Mouse (Mus musculus) MEL (cell line): Measurements from ENCODE around the gene Elavl1. TPM values are rescaled to one million over a fixed set of nuclear protein-coding genes. Genes with fewer than 3 reads are reported as not detected.

Experiments used
- DNase-seq: peaks from one replicate; pipeline ENCODE4 v3.0.0; 2011; ENCODE audit warnings: low read depth, low spot score
- H3K27ac ChIP-seq: 2 replicates; pipeline ENCODE4 v1.5.1; 2012; ENCODE audit warnings: low read depth, mild to moderate bottlenecking, control low read depth, low read length, moderate library complexity; ENCODE audit not compliant: control insufficient read depth
- H3K27me3 ChIP-seq, 2 experiments: fragments of 150-350 bp in 1 of 2; sonication (generic) in 1 of 2; 2 replicates each; pipeline ENCODE4 v1.6.1; 2012; ENCODE audit warnings: low read length in 2 of 2, mild to moderate bottlenecking in 2 of 2, improper control_type of control experiment in 1 of 2, moderate library complexity in 1 of 2; ENCODE audit not compliant: insufficient read depth in 2 of 2, control insufficient read depth in 1 of 2
- H3K36me3 ChIP-seq, 2 experiments: 2 replicates each; pipeline ENCODE4 v1.6.1; 2012 to 2014; ENCODE audit warnings: low read length in 2 of 2, improper control_type of control experiment in 1 of 2, inconsistent platforms in 1 of 2, mild to moderate bottlenecking in 1 of 2; ENCODE audit not compliant: insufficient read depth in 2 of 2, control insufficient read depth in 1 of 2
- H3K4me1 ChIP-seq, 2 experiments: fragments of 150-350 bp in 1 of 2; sonication (generic) in 1 of 2; 2 replicates each; pipeline ENCODE4 v1.6.1; 2012; ENCODE audit warnings: low read length in 2 of 2, improper control_type of control experiment in 1 of 2, mild to moderate bottlenecking in 1 of 2; ENCODE audit not compliant: insufficient read depth in 2 of 2, control insufficient read depth in 1 of 2
- H3K4me3 ChIP-seq, 2 experiments: fragments of 150-350 bp in 1 of 2; sonication (generic) in 1 of 2; 2 replicates each; pipeline ENCODE4 v1.5.1; 2012; ENCODE audit warnings: low read depth in 2 of 2, low read length in 2 of 2, mild to moderate bottlenecking in 2 of 2, moderate library complexity in 2 of 2, control low read depth in 1 of 2, improper control_type of control experiment in 1 of 2; ENCODE audit not compliant: control insufficient read depth in 1 of 2, insufficient read depth in 1 of 2
- H3K79me2 ChIP-seq: 2 replicates; pipeline ENCODE4 v1.6.1; 2012; ENCODE audit warnings: mild to moderate bottlenecking, low read length, moderate library complexity; ENCODE audit not compliant: control insufficient read depth, poor library complexity, insufficient read depth
- H3K9ac ChIP-seq: 2 replicates; pipeline ENCODE4 v1.6.1; 2012; ENCODE audit warnings: low read depth, mild to moderate bottlenecking, control low read depth, low read length, moderate library complexity; ENCODE audit not compliant: control insufficient read depth, poor library complexity, severe bottlenecking
- H3K9me3 ChIP-seq: fragments of 150-350 bp; sonication (generic); replicated peaks from 2 replicates; pipeline ENCODE4 v1.6.1; 2012; ENCODE audit warnings: mild to moderate bottlenecking, low read length, improper control_type of control experiment, moderate library complexity; ENCODE audit not compliant: insufficient read depth
- BHLHE40 ChIP-seq: IDR thresholded peaks from 2 replicates; pipeline ENCODE4 v1.6.1; 2012; ENCODE audit warnings: low read depth, mild to moderate bottlenecking, inconsistent platforms, low read length, improper control_type of control experiment, borderline replicate concordance
- CHD2 ChIP-seq: IDR thresholded peaks from 2 replicates; pipeline ENCODE4 v1.6.1; 2011; ENCODE audit warnings: low read length, improper control_type of control experiment
- CTCF ChIP-seq, 3 experiments: IDR thresholded peaks in 2 of 3; conservative IDR thresholded peaks in 1 of 3; 2 replicates each; pipeline ENCODE4 v1.5.1; 2011 to 2012; ENCODE audit warnings: low read length in 3 of 3, low read depth in 2 of 3, mild to moderate bottlenecking in 2 of 3, improper control_type of control experiment in 1 of 3, inconsistent platforms in 1 of 3, mixed read lengths in 1 of 3, moderate library complexity in 1 of 3; ENCODE audit not compliant: control insufficient read depth in 1 of 3, insufficient read depth in 1 of 3, poor library complexity in 1 of 3, severe bottlenecking in 1 of 3
- E2F4 ChIP-seq: IDR thresholded peaks from 2 replicates; pipeline ENCODE4 v1.6.1; 2011; ENCODE audit warnings: low read depth, low read length, improper control_type of control experiment, borderline replicate concordance
- ELF1 ChIP-seq: IDR thresholded peaks from 2 replicates; pipeline ENCODE4 v1.6.1; 2014; ENCODE audit warnings: low read depth, mild to moderate bottlenecking, inconsistent platforms, low read length, improper control_type of control experiment, moderate library complexity
- EP300 ChIP-seq, 2 experiments: IDR thresholded peaks; 2 replicates each; pipeline ENCODE4 v1.6.1; 2011; ENCODE audit warnings: improper control_type of control experiment in 2 of 2, low read length in 2 of 2, low read depth in 1 of 2, mild to moderate bottlenecking in 1 of 2
- ETS1 ChIP-seq: IDR thresholded peaks from 2 replicates; pipeline ENCODE4 v1.6.1; 2012; ENCODE audit warnings: low read depth, mild to moderate bottlenecking, inconsistent platforms, low read length, improper control_type of control experiment, moderate library complexity
- GABPA ChIP-seq: IDR thresholded peaks from 2 replicates; pipeline ENCODE4 v1.6.1; 2012; ENCODE audit warnings: low read depth, mild to moderate bottlenecking, inconsistent platforms, low read length, improper control_type of control experiment, moderate library complexity
- GATA1 ChIP-seq: IDR thresholded peaks from 2 replicates; pipeline ENCODE4 v1.6.1; 2011; ENCODE audit warnings: low read depth, low read length, improper control_type of control experiment
- HCFC1 ChIP-seq: IDR thresholded peaks from 2 replicates; pipeline ENCODE4 v1.6.1; 2012; ENCODE audit warnings: low read depth, mild to moderate bottlenecking, inconsistent platforms, low read length, improper control_type of control experiment, moderate library complexity
- KAT2A ChIP-seq: conservative IDR thresholded peaks from 2 replicates; pipeline ENCODE4 v1.6.1; 2012; ENCODE audit warnings: low read depth, low read length, improper control_type of control experiment, inconsistent platforms
- MAFK ChIP-seq: IDR thresholded peaks from 2 replicates; pipeline ENCODE4 v1.6.1; 2011; ENCODE audit warnings: low read depth, mild to moderate bottlenecking, low read length, improper control_type of control experiment, borderline replicate concordance
- MAX ChIP-seq: IDR thresholded peaks from 2 replicates; pipeline ENCODE4 v1.6.1; 2011; ENCODE audit warnings: low read length, improper control_type of control experiment
- MAZ ChIP-seq: IDR thresholded peaks from 2 replicates; pipeline ENCODE4 v1.6.1; 2012; ENCODE audit warnings: low read depth, mild to moderate bottlenecking, inconsistent platforms, low read length, improper control_type of control experiment
- MEF2A ChIP-seq: IDR thresholded peaks from 2 replicates; pipeline ENCODE4 v1.6.1; 2014; ENCODE audit warnings: low read depth, mild to moderate bottlenecking, inconsistent platforms, low read length, improper control_type of control experiment; ENCODE audit not compliant: poor library complexity, insufficient replicate concordance, severe bottlenecking; ENCODE audit errors: extremely low read depth
- MXI1 ChIP-seq: IDR thresholded peaks from 2 replicates; pipeline ENCODE4 v1.6.1; 2011; ENCODE audit warnings: mild to moderate bottlenecking, low read depth, low read length, improper control_type of control experiment
- MYB ChIP-seq: IDR thresholded peaks from 2 replicates; pipeline ENCODE4 v1.6.1; 2011; ENCODE audit warnings: mild to moderate bottlenecking, low read depth, low read length, improper control_type of control experiment
- MYC ChIP-seq: IDR thresholded peaks from 2 replicates; pipeline ENCODE4 v1.6.1; 2011; ENCODE audit warnings: low read depth, mild to moderate bottlenecking, low read length, improper control_type of control experiment, moderate library complexity
- NELFE ChIP-seq: IDR thresholded peaks from 2 replicates; pipeline ENCODE4 v1.6.1; 2011; ENCODE audit warnings: low read depth, low read length, improper control_type of control experiment
- NRF1 ChIP-seq: IDR thresholded peaks from 2 replicates; pipeline ENCODE4 v1.6.1; 2014; ENCODE audit warnings: low read depth, mild to moderate bottlenecking, inconsistent platforms, low read length, improper control_type of control experiment, moderate library complexity; ENCODE audit not compliant: poor library complexity, insufficient read depth, severe bottlenecking
- POLR2A ChIP-seq, 2 experiments: IDR thresholded peaks; 2 replicates each; pipeline ENCODE4 v1.6.1; 2011 to 2012; ENCODE audit warnings: low read length in 2 of 2, mild to moderate bottlenecking in 2 of 2, control low read depth in 1 of 2, improper control_type of control experiment in 1 of 2, low read depth in 1 of 2, moderate library complexity in 1 of 2; ENCODE audit not compliant: control insufficient read depth in 1 of 2, insufficient read depth in 1 of 2, poor library complexity in 1 of 2
- POLR2AphosphoS2 ChIP-seq: IDR thresholded peaks from 2 replicates; pipeline ENCODE4 v1.6.1; 2011; ENCODE audit warnings: low read length, improper control_type of control experiment
- RAD21 ChIP-seq: IDR thresholded peaks from 2 replicates; pipeline ENCODE4 v1.6.1; 2011; ENCODE audit warnings: mild to moderate bottlenecking, low read depth, low read length, improper control_type of control experiment
- SIN3A ChIP-seq: IDR thresholded peaks from 2 replicates; pipeline ENCODE4 v1.6.1; 2012; ENCODE audit warnings: low read length, improper control_type of control experiment, inconsistent platforms
- SMC3 ChIP-seq: IDR thresholded peaks from 2 replicates; pipeline ENCODE4 v1.6.1; 2011; ENCODE audit warnings: low read depth, low read length, improper control_type of control experiment
- TAL1 ChIP-seq: IDR thresholded peaks from 2 replicates; pipeline ENCODE4 v1.6.1; 2012; ENCODE audit warnings: mild to moderate bottlenecking, inconsistent platforms, low read length, moderate library complexity, mixed read lengths
- TBP ChIP-seq: IDR thresholded peaks from 2 replicates; pipeline ENCODE4 v1.8.0; 2011; ENCODE audit warnings: low read depth, low read length, improper control_type of control experiment
- TCF12 ChIP-seq: IDR thresholded peaks from 2 replicates; pipeline ENCODE4 v1.6.1; 2014; ENCODE audit warnings: low read depth, mild to moderate bottlenecking, inconsistent platforms, low read length, improper control_type of control experiment, moderate library complexity
- USF1 ChIP-seq: IDR thresholded peaks from 2 replicates; pipeline ENCODE4 v1.6.1; 2014; ENCODE audit warnings: low read depth, mild to moderate bottlenecking, inconsistent platforms, low read length, improper control_type of control experiment, moderate library complexity
- USF2 ChIP-seq, 2 experiments: IDR thresholded peaks; 2 replicates each; pipeline ENCODE4 v1.6.1; 2011 to 2012; ENCODE audit warnings: improper control_type of control experiment in 2 of 2, low read length in 2 of 2, borderline replicate concordance in 1 of 2, inconsistent platforms in 1 of 2, low read depth in 1 of 2, mild to moderate bottlenecking in 1 of 2; ENCODE audit not compliant: insufficient read depth in 1 of 2
- ZC3H11A ChIP-seq: IDR thresholded peaks from 2 replicates; pipeline ENCODE4 v1.6.1; 2012; ENCODE audit warnings: low read depth, mild to moderate bottlenecking, inconsistent platforms, low read length, improper control_type of control experiment
- ZKSCAN1 ChIP-seq: IDR thresholded peaks from 2 replicates; pipeline ENCODE4 v1.6.1; 2012; ENCODE audit warnings: low read depth, mild to moderate bottlenecking, inconsistent platforms, low read length, improper control_type of control experiment, moderate library complexity
- ZMIZ1 ChIP-seq: IDR thresholded peaks from 2 replicates; pipeline ENCODE4 v1.6.1; 2012; ENCODE audit warnings: low read depth, mild to moderate bottlenecking, inconsistent platforms, low read length, improper control_type of control experiment, moderate library complexity
- ZNF384 ChIP-seq: IDR thresholded peaks from 2 replicates; pipeline ENCODE4 v1.6.1; 2012; ENCODE audit warnings: low read depth, mild to moderate bottlenecking, inconsistent platforms, low read length, improper control_type of control experiment
- polyA plus RNA-seq, 2 experiments: library from polyadenylated mRNA; stranded (reverse) in 1 of 2; unstranded in 1 of 2; fragments of >175 nt in 1 of 2; fragments of >200 nt in 1 of 2; gene quantifications; 2 replicates each; pipeline versions ENCODE4 v1.2.1 to v1.2.4; 2012; ENCODE audit warnings: low replicate concordance in 2 of 2, low read depth in 1 of 2; ENCODE audit not compliant: insufficient read length in 2 of 2, insufficient read depth in 1 of 2, missing spikeins in 1 of 2
- total RNA-seq: library from RNA; depleted of rRNA; stranded (reverse); fragments of 300-350 nt; gene quantifications from 2 replicates; pipeline ENCODE4 v1.2.3, GENCODE M21; 2012

The Elavl1 gene
- total and polyA plus RNA-seq, 3 experiments: 64.2 to 77.4 TPM; not detected in 1

DNA sequence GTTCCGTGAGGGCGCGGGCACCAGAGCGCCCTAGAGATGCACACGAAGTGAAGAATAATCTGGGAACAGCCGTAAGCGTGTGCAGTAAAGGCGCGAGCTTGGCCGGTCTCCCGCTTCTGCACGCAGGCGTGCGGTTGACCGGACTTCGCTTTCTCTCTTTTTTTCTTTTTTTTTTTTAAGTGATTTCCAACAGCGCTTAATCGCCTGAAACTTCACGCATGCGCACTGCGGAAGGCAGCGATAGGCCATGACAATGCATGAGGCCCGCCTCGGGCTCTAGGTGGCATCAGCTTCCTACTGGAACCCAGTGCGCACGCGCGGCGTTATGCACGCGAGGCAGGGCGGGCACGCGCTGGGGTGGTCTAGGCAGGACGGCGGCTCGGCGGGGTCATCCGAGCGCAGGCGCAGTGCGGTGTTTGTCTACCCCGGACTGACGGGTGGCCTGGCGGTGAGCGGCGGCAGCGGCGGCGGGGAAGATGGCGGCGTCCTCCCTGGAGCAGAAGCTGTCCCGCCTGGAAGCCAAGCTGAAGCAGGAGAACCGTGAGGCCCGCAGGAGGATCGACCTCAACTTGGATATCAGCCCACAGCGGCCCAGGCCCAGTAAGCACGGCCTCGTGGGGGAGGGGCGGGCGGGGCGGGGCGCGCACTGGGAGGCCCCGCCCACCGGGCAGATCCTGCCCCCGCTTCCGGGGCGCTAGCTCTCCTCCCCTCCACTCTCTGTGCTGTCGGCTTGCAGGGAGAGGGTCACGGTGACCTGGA, 86.6 kb downstream of the Elavl1 start, which contains the start of the genes Map2k7 and Gm49320:
TSS of gene Map2k7 (plus strand) at position 307 of the 759 bp plus-strand sequence.
TSS of gene Gm49320 (plus strand) at position 432 of the 759 bp plus-strand sequence.
- Histone ChIP-seq H3K27ac (peak within 1 kb of the TSS; percentile 93), H3K36me3 (peaks cover 2 to 15% of the 10 kb centered on the region in 2 experiments; a peak in 3 of 4 replicates), H3K9me3 (no peaks in the 10 kb centered on the region), H3K27me3 (no peaks in the 10 kb centered on the region), H3K79me2 (peaks cover 32% of the 10 kb centered on the region), H3K9ac (peak within 1 kb of the TSS; percentile 86), H3K4me1 (peaks cover 0 to 18% of the 10 kb centered on the region in 2 experiments; a peak in 2 of 4 replicates), H3K4me3 (peak within 1 kb of the TSS; percentile 82 to 91)
- no peak for TF ChIP-seq MEF2A
- TF ChIP-seq TBP: peak; percentile 77
- TF ChIP-seq NELFE: peak; percentile 85
- TF ChIP-seq POLR2AphosphoS2: peak; percentile 86
- TF ChIP-seq USF1: peak; percentile 71
- TF ChIP-seq SMC3: 0 out of 2 replicates have a peak, but pooled peaks have one; percentile 1
- TF ChIP-seq MYB: no peak
- TF ChIP-seq ZC3H11A: no peak
- TF ChIP-seq ETS1: no peak; the same call in 1 of the 2 replicates
- peak; percentile 98 for TF ChIP-seq ZNF384
- peak; percentile 26; the same call in 1 of the 2 replicates for TF ChIP-seq GATA1
- TF ChIP-seq MYC: peak; percentile 93; the same call in 1 of the 2 replicates
- peak in 1 of 2 experiments; percentile 13; a peak in 1 of 4 replicates for TF ChIP-seq EP300 (IDR thresholded peaks at IDR 0.05; ENCODE audit: low read depth in 1 of 2, low read length in 2 of 2)
- no peak for TF ChIP-seq RAD21
- peak; percentile 90 for TF ChIP-seq ZMIZ1
- TF ChIP-seq POLR2A (IDR thresholded peaks at IDR 0.05; ENCODE audit: control insufficient read depth in 1 of 2, insufficient read depth in 1 of 2, low read depth in 1 of 2, low read length in 2 of 2, poor library complexity in 1 of 2): peak; percentile 65 to 93
- no peak for TF ChIP-seq GABPA
- no peak for TF ChIP-seq E2F4
- TF ChIP-seq TCF12: peak; percentile 70
- no peak for TF ChIP-seq TAL1
- peak in 2 of 3 experiments; percentile 41 to 47; a peak in 3 of 6 replicates for TF ChIP-seq CTCF (IDR thresholded peaks at IDR 0.05 in 2 of 3, conservative IDR thresholded peaks at IDR 0.05 in 1 of 3; ENCODE audit: control insufficient read depth in 1 of 3, insufficient read depth in 1 of 3, low read depth in 2 of 3, low read length in 3 of 3, poor library complexity in 1 of 3, severe bottlenecking in 1 of 3)
- TF ChIP-seq SIN3A: peak; percentile 69; the same call in 1 of the 2 replicates
- no peak; the same call in 1 of the 2 replicates for TF ChIP-seq KAT2A
- TF ChIP-seq MXI1: peak; percentile 84; the same call in 1 of the 2 replicates
- TF ChIP-seq NRF1: peak; percentile 100
- peak; percentile 92 for TF ChIP-seq MAZ
- no peak for TF ChIP-seq USF2 (IDR thresholded peaks at IDR 0.05; ENCODE audit: borderline replicate concordance in 1 of 2, insufficient read depth in 1 of 2, low read depth in 1 of 2, low read length in 2 of 2)
- TF ChIP-seq CHD2: peak; percentile 43; the same call in 1 of the 2 replicates
- no peak for TF ChIP-seq MAFK
- peak; percentile 86; the same call in 1 of the 2 replicates for TF ChIP-seq MAX
- TF ChIP-seq ELF1: peak; percentile 70
- peak; percentile 75; the same call in 1 of the 2 replicates for TF ChIP-seq BHLHE40
- no peak for TF ChIP-seq ZKSCAN1
- TF ChIP-seq HCFC1: peak; percentile 87
- DNase-seq: peak; percentile 99
